Mouse (Mus musculus) right cerebral cortex, postnatal 14 days (tissue): ENCODE data around the gene Gm3033.
"Not testable (repeated sequence)": the region's sequence is repeated elsewhere in the genome, so short reads cannot be mapped to it uniquely, and the experiment has no call there.

Experiments used
- DNase-seq: peaks from one replicate; pipeline ENCODE4 v3.0.0; 2022

Gm3033 gene

DNA sequence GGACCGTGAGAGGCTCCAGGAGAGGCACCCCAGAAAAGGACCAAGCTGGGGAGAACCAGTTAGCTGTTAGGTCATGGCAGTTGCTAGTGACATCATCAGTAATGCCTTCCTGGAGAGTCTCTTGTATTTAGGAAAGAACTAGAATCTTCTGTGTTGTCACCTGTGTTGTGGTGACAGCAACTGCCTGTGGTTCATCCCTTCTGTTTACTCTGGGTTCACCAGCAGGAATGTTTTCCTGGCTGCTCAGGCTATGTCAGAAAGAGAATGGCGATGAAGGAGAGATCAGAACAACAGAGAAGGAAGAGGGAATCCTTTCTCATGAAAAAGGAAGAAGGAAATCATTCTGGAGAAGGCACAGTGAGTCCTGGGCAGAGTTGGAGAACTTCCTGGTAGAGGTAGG is at the start of gene Gm3033:
Gene Gm3033 (plus strand): TSS at position 301 of the 400 bp plus-strand sequence.
- DNase-seq = not testable (repeated sequence)

DNA sequence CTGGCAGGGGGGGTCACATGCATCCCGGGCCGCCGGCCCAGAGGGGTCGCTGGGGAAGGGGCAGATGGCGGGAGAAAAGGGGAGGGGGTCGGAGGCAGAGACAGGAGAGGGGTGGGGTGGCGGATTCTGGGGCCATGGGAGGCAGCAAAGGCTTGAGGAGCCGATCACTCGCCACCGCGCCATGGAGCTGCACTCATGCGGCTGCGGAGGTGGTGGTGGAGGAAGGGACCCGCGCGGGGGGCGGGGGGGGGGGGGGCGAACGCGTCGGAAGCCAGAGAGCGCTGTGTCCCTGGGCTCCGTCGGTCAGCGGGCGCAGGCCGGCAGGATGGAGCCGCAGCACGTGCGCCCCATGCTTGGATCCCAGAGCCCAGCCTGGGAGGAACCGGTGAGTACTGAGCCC is 36.3 kb upstream of the Gm3033 start, which contains the start of gene Gm3002:
Gene Gm3002 (plus strand): TSS at position 301 of the 400 bp plus-strand sequence.
- not testable (repeated sequence) for DNase-seq

DNA sequence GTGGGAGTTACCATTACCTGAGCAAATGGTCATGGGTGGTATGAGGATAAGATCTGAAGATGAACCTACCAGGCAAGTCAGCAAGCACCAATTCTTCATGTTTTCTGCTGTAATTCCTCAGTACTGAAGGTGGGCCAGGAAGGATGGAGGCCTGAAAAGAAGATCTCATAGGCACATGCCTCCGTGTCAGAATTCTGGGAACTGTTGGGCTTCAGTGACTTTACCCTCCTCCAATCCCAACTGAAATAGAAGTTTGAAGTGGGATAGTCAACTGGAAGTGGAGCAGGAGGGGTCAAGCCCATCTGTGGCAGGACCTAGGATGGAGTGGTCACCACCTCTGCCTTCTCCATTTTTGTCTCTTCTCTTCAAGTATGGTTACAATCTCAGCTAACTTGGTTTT is 37.8 kb downstream of the Gm3033 start, which contains the start of gene Gm2916:
Gene Gm2916 (plus strand): TSS at position 301 of the 400 bp plus-strand sequence.
- not testable (repeated sequence) for DNase-seq
